Mouse (Mus musculus): Measurements from ENCODE around the gene Impdh1. TPM values are rescaled to one million over a fixed set of nuclear protein-coding genes. Genes with fewer than 3 reads are reported as not detected.
A peak's percentile ranks its signal among the peaks of the same experiment; 100 is the strongest.

Gene Impdh1
- polyA plus RNA-seq, 1 experiment from 2014 or later: 28.0 TPM

- ATAC-seq (ENCODE audit: low FRiP score, low TSS enrichment) (peak; percentile 88), DNase-seq (ENCODE audit: low spot score) (peak; percentile 29)
- no peak overlapping the region for H3K4me3 ChIP-seq (ENCODE audit: low read depth, low read length)
- TF ChIP-seq CTCF (IDR thresholded peaks at IDR 0.05; ENCODE audit: low read depth) (no peak), EP300 (optimal IDR thresholded peaks at IDR 0.05) (no peak)
- H3K27ac ChIP-seq (replicated peaks): no peak overlapping the region
- no peak overlapping the region for H3K4me2 ChIP-seq (replicated peaks; ENCODE audit: low read depth)
- no peaks in the 10 kb centered on the region for H3K4me1 ChIP-seq (replicated peaks; ENCODE audit: control insufficient read depth, insufficient read depth)
- H3K27me3 ChIP-seq (ENCODE audit: control insufficient read depth, insufficient read depth, low read length): no peaks in the 10 kb centered on the region
- H3K9ac ChIP-seq (ENCODE audit: low read length): no peak overlapping the region
- H3K36me3 ChIP-seq (ENCODE audit: control insufficient read depth, insufficient read depth, low read length): no peaks in the 10 kb centered on the region
- H3K9me3 ChIP-seq (ENCODE audit: control insufficient read depth, low read length): no peaks in the 10 kb centered on the region
- 47% methylated on average over 5 of the region's 5 CpGs for WGBS
Measured at GRCm38 (mm10) chr6:29246585-29246984, 30.4 kb upstream of the Impdh1 start.

DNA sequence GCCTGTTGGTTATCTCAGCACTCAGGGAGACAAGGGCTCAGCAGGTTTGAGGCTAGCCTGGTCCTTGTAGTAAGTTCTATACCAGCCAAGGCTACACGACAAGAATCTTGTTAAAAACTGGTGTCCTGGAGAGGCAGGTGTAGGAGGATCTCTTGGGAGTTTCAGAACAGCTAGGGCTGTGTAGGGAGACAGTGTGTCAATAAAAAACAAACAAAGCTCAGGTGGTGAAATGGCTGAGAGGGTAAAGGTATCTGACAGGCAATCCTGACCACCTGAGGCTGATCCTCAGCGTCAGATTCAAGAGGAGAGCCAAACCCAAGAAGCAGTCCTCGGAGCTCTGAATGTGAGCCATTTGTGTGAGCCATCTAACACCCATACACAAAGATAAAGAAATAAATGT lies 30.0 kb upstream of the Impdh1 start:
- TF ChIP-seq CTCF (IDR thresholded peaks at IDR 0.05; ENCODE audit: low read depth): no peak
- TF ChIP-seq EP300 (optimal IDR thresholded peaks at IDR 0.05): no peak
- Histone ChIP-seq H3K4me2 (replicated peaks; ENCODE audit: low read depth) (no peak overlapping the region), H3K27ac (replicated peaks) (no peak overlapping the region), H3K4me3 (ENCODE audit: low read depth, low read length) (no peak overlapping the region), H3K36me3 (ENCODE audit: control insufficient read depth, insufficient read depth, low read length) (no peaks in the 10 kb centered on the region), H3K4me1 (replicated peaks; ENCODE audit: control insufficient read depth, insufficient read depth) (no peaks in the 10 kb centered on the region), H3K9ac (ENCODE audit: low read length) (no peak overlapping the region), H3K27me3 (ENCODE audit: control insufficient read depth, insufficient read depth, low read length) (no peaks in the 10 kb centered on the region), H3K9me3 (ENCODE audit: control insufficient read depth, low read length) (no peaks in the 10 kb centered on the region)
- WGBS: 69% methylated on average over 3 of the region's 3 CpGs
- ATAC-seq (ENCODE audit: low FRiP score, low TSS enrichment) (no peak), DNase-seq (ENCODE audit: low spot score) (no peak)

DNA sequence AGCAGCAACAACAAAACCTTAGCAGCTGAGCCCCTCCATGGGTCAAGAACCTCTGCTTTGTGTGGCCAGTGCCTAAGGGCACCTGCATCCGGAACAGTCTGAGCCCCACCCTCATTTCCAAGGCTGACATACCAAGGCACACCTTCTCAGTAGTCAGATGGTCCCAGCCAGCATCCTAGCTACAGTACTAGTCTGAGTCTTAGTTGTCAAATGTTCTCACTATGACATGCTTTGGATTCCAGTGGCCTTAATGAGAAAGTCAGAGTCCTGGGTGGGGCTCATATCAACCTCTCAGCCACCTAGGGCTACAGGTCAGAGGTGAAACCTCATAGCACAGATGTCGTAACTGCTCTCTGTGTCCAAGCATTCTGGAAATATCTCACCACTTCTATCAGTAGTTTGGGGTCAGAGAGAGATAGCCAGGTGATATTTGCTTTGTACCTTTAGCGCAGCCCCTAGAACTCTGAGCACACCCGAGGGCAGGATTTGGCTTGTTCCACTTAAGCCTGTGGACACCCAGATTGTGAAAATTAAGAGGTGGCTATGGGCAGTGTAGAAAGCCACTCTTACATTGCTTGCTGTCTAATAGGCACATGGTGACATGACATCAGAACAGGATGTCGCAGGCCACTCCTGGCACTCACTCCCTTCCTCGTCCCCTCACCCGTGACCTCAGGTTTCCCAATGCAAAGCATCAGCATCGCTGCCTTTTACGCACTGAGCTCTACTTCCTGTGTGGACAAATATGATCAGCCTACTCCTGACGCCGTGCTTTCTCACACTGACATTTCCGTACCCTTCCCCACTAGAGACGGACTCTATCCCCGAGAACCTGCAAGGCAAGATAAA lies 29.3 kb upstream of the Impdh1 start:
- Histone ChIP-seq H3K36me3 (ENCODE audit: control insufficient read depth, insufficient read depth, low read length) (no peaks in the 10 kb centered on the region), H3K4me1 (replicated peaks; ENCODE audit: control insufficient read depth, insufficient read depth) (no peaks in the 10 kb centered on the region), H3K27ac (replicated peaks) (no peak overlapping the region), H3K9me3 (ENCODE audit: control insufficient read depth, low read length) (no peaks in the 10 kb centered on the region), H3K27me3 (ENCODE audit: control insufficient read depth, insufficient read depth, low read length) (no peaks in the 10 kb centered on the region), H3K4me2 (replicated peaks; ENCODE audit: low read depth) (no peak overlapping the region), H3K9ac (ENCODE audit: low read length) (no peak overlapping the region), H3K4me3 (ENCODE audit: low read depth, low read length) (no peak overlapping the region)
- TF ChIP-seq EP300 (optimal IDR thresholded peaks at IDR 0.05): no peak
- TF ChIP-seq CTCF (IDR thresholded peaks at IDR 0.05; ENCODE audit: low read depth): no peak
- DNase-seq (ENCODE audit: low spot score) (no peak), ATAC-seq (ENCODE audit: low FRiP score, low TSS enrichment) (peak; percentile 52; the same call in 1 of the 2 replicates)
- 55% methylated on average over 14 of the region's 14 CpGs for WGBS

DNA sequence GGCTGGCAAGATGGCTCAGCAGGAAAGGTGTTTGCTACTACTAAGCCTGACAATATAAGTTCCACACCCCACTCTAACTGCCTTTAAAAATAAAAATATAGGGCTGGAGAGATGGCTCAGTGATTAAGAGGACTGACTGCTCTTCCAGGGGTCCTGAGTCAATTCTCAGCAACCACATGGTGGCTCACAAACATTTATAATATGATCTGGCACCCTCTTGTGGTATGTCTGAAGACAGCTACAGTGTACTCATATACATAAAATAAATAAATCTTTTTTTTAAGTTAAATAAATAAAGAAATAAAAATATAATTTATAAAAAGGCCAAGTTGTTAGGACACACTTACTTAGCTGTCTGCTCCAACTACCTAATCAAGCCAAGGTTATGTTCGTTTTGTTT lies 26.1 kb upstream of the Impdh1 start:
- no peak overlapping the region for H3K4me2 ChIP-seq (replicated peaks; ENCODE audit: low read depth)
- H3K4me3 ChIP-seq (ENCODE audit: low read depth, low read length): no peak overlapping the region
- no peaks in the 10 kb centered on the region for H3K27me3 ChIP-seq (ENCODE audit: control insufficient read depth, insufficient read depth, low read length)
- no peaks in the 10 kb centered on the region for H3K9me3 ChIP-seq (ENCODE audit: control insufficient read depth, low read length)
- TF ChIP-seq EP300 (optimal IDR thresholded peaks at IDR 0.05) (no peak), CTCF (IDR thresholded peaks at IDR 0.05; ENCODE audit: low read depth) (peak; percentile 40)
- H3K27ac ChIP-seq (replicated peaks): no peak overlapping the region
- no peaks in the 10 kb centered on the region for H3K36me3 ChIP-seq (ENCODE audit: control insufficient read depth, insufficient read depth, low read length)
- no peak overlapping the region for H3K9ac ChIP-seq (ENCODE audit: low read length)
- ATAC-seq (ENCODE audit: low FRiP score, low TSS enrichment): no peak
- 62% methylated on average over 1 of the region's 1 CpGs for WGBS
- no peak for DNase-seq (ENCODE audit: low spot score)
- no peaks in the 10 kb centered on the region for H3K4me1 ChIP-seq (replicated peaks; ENCODE audit: control insufficient read depth, insufficient read depth)

- H3K27me3 ChIP-seq (ENCODE audit: control insufficient read depth, insufficient read depth, low read length): no peaks in the 10 kb centered on the region
- TF ChIP-seq CTCF (IDR thresholded peaks at IDR 0.05; ENCODE audit: low read depth) (peak; percentile 57), EP300 (optimal IDR thresholded peaks at IDR 0.05) (no peak)
- H3K9me3 ChIP-seq (ENCODE audit: control insufficient read depth, low read length): no peaks in the 10 kb centered on the region
- H3K4me1 ChIP-seq (replicated peaks; ENCODE audit: control insufficient read depth, insufficient read depth): no peaks in the 10 kb centered on the region
- H3K36me3 ChIP-seq (ENCODE audit: control insufficient read depth, insufficient read depth, low read length): no peaks in the 10 kb centered on the region
- H3K27ac ChIP-seq (replicated peaks): no peak overlapping the region
- no peak for ATAC-seq (ENCODE audit: low FRiP score, low TSS enrichment)
- no peak overlapping the region for H3K4me2 ChIP-seq (replicated peaks; ENCODE audit: low read depth)
- DNase-seq (ENCODE audit: low spot score): no peak
- no peak overlapping the region for H3K9ac ChIP-seq (ENCODE audit: low read length)
- WGBS: 49% methylated on average over 2 of the region's 2 CpGs
- H3K4me3 ChIP-seq (ENCODE audit: low read depth, low read length): no peak overlapping the region
Measured at GRCm38 (mm10) chr6:29241697-29242096, 25.5 kb upstream of the Impdh1 start.

GRCm38 (mm10) chr6:29240806-29241205 lies 24.6 kb upstream of the Impdh1 start:
- Histone ChIP-seq H3K27me3 (ENCODE audit: control insufficient read depth, insufficient read depth, low read length) (no peaks in the 10 kb centered on the region), H3K9ac (ENCODE audit: low read length) (no peak overlapping the region), H3K36me3 (ENCODE audit: control insufficient read depth, insufficient read depth, low read length) (no peaks in the 10 kb centered on the region), H3K4me3 (ENCODE audit: low read depth, low read length) (no peak overlapping the region), H3K4me1 (replicated peaks; ENCODE audit: control insufficient read depth, insufficient read depth) (no peaks in the 10 kb centered on the region), H3K9me3 (ENCODE audit: control insufficient read depth, low read length) (no peaks in the 10 kb centered on the region), H3K4me2 (replicated peaks; ENCODE audit: low read depth) (no peak overlapping the region), H3K27ac (replicated peaks) (no peak overlapping the region)
- DNase-seq (ENCODE audit: low spot score) (peak; percentile 34), ATAC-seq (ENCODE audit: low FRiP score, low TSS enrichment) (no peak)
- TF ChIP-seq CTCF (IDR thresholded peaks at IDR 0.05; ENCODE audit: low read depth) (peak; percentile 83), EP300 (optimal IDR thresholded peaks at IDR 0.05) (no peak)
- 37% methylated on average over 2 of the region's 2 CpGs for WGBS

Data from stomach, postnatal 0 days (tissue).